Comparison of ENCODE assay signal across 19 mouse cellular contexts in genomic region chr3:75682881-75683280, GRCm38 (mm10).
"Had no signal": no experiment of that assay in that cellular context is flagged by ENCODE, and none has a peak within 500 bp of the region (broad histone marks: within the 10 kb centered on the region; RNA-seq: fewer than 3 reads in every experiment).

No protein-coding gene starts in this region.

- H3K4me1 ChIP-seq: limb, embryonic 13.5 days; liver, embryonic 12.5 days; liver, embryonic 15.5 days; neural tube, embryonic 13.5 days; stomach, embryonic 15.5 days had no signal

- DNase-seq: kidney, adult 18-20 months; kidney, adult 9 months; kidney, postnatal 14 days; kidney, postnatal 4 days; left cerebral cortex, postnatal 4 days; liver; lung, adult 18-20 months; lung, postnatal 14 days; lung, postnatal 4 days; midbrain, embryonic 14.5 days; right cerebral cortex, adult 18-20 months; right cerebral cortex, postnatal 14 days; right cerebral cortex, postnatal 4 days; thymus, postnatal 25 days had no signal

- ATAC-seq: liver, embryonic 12.5 days had no signal

- H3K4me3 ChIP-seq: limb, embryonic 13.5 days; liver, embryonic 12.5 days; liver, embryonic 15.5 days; neural tube, embryonic 13.5 days; stomach, embryonic 15.5 days had no signal
